Mouse (Mus musculus) C2C12 (cell line): Measurements from ENCODE around the gene Gm34653.

ENCODE experiments used
- CTCF ChIP-seq: IDR thresholded peaks from one replicate; pipeline ENCODE4 v1.5.1; 2011; ENCODE audit not compliant: control insufficient read depth, insufficient read depth, insufficient read length
- FOSL1 ChIP-seq: IDR thresholded peaks from one replicate; pipeline ENCODE4 v1.8.0; 2011; ENCODE audit warnings: mild to moderate bottlenecking, low read length; ENCODE audit not compliant: poor library complexity, insufficient read depth, severe bottlenecking
- MYOG ChIP-seq: IDR thresholded peaks from one replicate; pipeline ENCODE4 v1.6.1; 2011; ENCODE audit not compliant: control insufficient read depth, insufficient read length; ENCODE audit errors: extremely low read depth
- USF1 ChIP-seq: IDR thresholded peaks from one replicate; pipeline ENCODE4 v1.6.1; 2011; ENCODE audit warnings: low read depth, mild to moderate bottlenecking, control low read depth, moderate library complexity

DNA sequence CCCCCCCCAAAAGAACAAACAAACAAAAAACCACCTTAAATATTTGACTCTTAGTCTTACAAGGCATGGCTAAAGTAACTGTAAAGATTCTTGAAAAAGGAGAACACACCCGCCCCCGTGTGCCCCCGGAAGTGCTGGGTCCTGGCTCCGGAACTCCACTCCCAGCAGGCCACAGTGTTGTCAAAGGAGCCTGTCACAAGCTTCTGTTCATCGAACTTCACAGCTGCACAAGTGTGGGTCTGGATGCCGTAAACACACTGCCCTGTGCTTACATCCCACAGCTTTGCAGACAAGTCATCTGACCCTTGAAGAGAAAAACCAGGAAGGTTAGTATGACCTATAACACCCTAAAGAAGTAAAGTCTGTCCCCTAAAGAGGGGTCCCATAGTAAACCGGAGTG lies 20.1 kb upstream of the Gm34653 start:
- no peak for TF ChIP-seq CTCF
- no peak for TF ChIP-seq MYOG
- no peak for TF ChIP-seq FOSL1
- no peak for TF ChIP-seq USF1
